Mouse (Mus musculus): ENCODE results near the gene Evx1.

Gene Evx1

DNA sequence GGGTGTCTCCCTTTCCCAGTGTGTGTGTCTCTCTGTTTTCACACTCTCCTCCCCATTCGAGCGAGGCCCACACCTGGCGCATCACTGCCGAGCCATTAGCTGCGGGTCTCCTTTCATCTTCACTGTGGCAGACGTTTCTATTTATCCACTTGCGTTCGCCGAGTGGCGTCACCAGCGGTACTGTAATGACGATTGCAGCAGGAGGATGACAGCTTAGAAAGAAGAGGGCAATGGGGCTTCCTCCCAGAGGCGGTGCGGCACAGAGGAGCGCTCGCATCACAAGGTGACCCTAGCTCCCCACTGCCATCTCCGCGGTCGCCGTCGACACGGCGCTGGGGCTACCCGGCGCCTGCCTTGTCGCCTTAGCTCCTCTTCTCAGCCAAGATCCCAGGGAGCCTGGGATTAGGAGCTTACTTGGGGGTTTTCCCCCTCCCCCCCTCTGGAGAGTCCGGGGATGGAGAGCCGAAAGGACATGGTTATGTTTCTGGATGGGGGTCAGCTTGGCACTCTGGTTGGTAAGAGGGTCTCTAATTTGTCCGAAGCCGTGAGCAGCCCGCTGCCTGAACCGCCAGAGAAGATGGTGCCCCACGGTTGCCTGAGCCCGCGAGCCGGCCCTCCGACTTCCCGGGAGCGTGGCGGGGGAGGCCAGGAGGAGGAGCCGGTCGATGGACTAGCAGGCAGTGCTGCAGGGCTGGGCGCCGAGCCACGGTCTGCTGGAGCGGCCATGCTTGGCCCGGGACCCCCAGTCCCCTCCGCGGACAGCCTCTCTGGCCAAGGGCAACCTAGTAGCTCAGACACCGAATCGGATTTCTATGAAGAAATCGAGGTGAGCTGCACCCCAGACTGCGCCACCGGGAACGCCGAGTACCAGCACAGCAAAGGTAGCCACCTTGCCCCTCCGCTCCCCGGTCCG lies at the start of gene Evx1:
TSS of gene Evx1 (plus strand) at position 108 of the 913 bp plus-strand sequence.
- DNase-seq (ENCODE audit: extremely low spot score) = peak; percentile 58

GRCm38 (mm10) chr6:52264106-52264790 lies 49.0 kb upstream of the Evx1 start:
- DNase-seq (ENCODE audit: extremely low spot score) = peak; percentile 20

- DNase-seq (ENCODE audit: extremely low spot score) = peak; percentile 45
These were observed 47.9 kb upstream of the Evx1 start for GRCm38 (mm10) chr6:52265306-52265912.

GRCm38 (mm10) chr6:52265913-52266665 lies 47.2 kb upstream of the Evx1 start:
- peak; percentile 54 for DNase-seq (ENCODE audit: extremely low spot score)

DNA sequence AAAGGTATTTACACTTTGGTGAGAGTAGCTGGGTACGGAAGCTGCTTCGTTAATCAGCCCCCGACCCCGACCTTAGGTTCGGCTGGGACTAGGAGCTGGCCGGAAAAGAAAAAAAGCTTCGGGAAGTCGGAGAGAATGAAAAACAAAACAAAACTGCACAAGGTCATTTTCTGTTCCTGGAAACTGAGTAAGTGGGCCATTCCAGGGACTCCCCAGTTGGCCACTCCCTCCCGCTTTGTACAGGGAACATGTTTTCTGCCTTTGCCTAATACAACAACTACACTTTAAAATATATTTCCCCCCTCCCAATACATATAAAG lies 46.7 kb upstream of the Evx1 start:
- DNase-seq (ENCODE audit: extremely low spot score) = peak; percentile 53

DNA sequence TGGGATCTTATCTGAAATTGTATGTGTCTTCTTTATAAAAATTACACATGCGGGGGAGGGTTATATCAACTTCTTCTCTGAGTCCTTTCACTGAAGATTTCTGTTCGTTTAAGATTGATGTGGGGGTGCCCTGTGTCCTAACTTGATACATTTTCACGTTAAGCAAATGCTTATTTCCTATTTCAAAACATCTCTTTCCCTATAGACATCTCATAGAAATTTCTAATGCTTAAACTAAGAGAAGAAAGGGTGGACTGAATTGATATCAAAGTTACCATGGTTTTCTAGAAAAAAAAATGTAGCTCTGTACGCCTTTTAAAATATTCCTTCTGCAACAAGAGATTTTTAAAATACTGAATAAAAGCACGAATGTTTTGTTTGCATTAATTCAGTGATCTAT lies 46.1 kb upstream of the Evx1 start:
- DNase-seq (ENCODE audit: extremely low spot score) = peak; percentile 17

GRCm38 (mm10) chr6:52267691-52268090 lies 45.6 kb upstream of the Evx1 start:
- no peak for DNase-seq (ENCODE audit: extremely low spot score)

DNA sequence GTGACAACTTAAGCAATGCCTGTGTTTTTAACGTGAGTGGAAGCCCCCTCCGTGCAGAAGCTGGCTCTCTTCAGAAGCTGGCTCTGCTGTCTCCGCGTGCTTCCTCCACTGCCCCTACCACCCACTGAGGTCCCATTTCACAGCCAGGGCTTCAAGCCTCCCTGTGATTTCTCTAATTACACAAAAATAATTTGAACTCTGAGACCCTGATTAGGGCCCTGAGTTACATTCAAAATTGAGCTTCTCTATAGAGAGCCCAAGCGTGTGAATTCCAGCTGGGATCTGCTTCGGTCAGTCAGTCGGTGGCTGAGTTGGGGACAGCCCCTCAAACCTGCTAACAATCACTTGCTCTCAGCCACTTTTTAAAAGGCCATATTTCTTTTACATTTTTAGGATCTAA lies 45.0 kb upstream of the Evx1 start:
- peak; percentile 25 for DNase-seq (ENCODE audit: extremely low spot score)

DNA sequence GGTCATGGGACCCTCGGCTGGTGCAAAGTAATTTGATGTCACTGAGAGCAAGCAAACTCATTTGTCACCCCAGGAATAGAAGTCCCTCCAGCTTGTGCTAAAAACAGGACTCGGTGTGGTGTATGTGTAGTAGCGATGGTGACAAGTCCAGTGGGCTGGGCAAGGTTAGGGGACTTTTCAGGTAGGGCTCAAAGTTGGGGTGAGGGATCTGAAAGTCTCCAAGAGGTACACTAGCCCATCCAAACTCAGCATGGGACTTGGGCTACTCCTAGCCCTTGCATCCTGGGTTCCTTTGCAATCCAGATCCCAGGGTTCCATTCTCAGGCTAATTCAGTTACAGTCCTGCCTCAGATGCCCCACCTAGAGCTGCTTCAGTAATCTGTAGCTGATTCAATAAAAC lies 44.5 kb upstream of the Evx1 start:
- peak; percentile 30 for DNase-seq (ENCODE audit: extremely low spot score)

DNA sequence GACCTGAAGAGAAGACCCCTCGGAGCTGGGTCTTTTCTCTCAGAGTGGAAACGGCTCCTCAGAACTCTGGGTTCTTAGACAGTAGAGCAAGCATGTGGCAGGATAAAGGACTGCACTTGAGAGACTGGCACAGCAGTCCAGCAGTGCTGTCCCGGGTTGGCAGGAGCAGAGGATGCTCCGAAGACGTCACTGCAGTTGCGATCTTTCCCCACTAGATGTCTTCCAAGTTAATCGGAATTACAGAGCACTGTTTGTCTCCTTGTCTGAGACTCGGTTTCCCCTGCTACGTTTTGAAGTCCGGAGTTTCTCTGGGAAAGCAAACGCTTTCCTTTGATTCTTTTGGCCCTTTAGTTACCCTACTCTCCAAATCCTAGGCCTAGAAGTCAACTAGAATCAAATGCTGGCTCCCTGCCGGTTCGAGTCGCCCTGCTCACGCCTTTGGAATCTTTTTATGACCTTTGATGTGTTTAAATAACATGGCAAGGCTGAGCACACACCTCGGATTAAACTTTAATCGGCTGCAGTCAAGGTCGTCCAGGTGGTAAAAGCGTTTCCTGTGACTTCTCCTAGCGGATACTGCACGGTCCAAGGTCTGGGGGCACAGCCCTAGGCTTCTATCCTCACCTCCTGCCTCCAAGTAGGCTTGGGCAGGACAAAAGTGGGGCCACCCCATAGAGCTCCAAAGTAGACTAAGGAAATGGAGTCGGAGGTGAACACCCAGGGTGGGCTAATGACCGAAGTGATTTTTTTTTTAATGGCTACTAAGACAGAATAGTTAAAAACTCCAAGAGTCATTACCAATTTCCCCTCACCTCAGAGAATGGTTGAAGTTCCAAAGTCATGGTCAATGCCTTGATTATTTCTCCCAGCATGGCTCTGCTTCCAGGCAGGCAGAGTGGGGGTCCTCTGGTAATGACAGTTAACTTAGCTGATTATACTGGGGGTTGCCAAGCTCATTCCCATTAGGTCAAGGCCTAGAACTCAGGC lies 42.5 kb upstream of the Evx1 start:
- DNase-seq (ENCODE audit: extremely low spot score) = peak; percentile 65

GRCm38 (mm10) chr6:52272766-52273655 lies 40.3 kb upstream of the Evx1 start:
- peak; percentile 32 for DNase-seq (ENCODE audit: extremely low spot score)

DNA sequence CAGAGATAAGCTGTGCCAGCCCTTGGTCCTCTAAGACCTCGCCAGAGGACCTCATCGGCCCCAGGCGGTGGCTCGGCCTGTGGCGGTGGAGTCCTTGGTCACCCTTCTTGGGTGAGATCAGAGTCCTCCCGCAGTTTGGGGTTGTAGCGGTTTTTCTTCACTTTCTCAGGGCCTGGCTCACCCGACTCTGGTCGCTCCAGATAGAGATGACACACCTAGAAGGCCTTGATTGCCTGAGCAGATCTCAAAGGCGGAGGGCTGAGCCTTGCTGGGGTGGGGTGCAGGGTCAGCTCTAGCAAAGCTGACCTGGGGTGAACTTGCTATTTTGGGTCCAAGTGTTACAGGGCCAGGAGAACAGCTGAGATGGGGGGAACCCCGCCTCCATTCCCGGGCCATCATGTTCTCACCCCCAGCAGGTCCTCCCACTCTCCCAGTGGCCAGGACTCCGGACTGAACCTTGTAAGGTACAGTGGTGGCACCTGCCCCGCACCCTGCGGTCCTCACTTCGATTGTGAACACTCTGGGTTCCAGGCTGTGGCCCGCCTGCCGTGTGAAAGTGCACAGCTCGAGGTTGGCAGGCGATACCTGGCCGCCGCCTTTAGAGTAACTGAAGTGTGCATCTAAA lies 39.5 kb upstream of the Evx1 start:
- peak; percentile 64 for DNase-seq (ENCODE audit: extremely low spot score)

DNA sequence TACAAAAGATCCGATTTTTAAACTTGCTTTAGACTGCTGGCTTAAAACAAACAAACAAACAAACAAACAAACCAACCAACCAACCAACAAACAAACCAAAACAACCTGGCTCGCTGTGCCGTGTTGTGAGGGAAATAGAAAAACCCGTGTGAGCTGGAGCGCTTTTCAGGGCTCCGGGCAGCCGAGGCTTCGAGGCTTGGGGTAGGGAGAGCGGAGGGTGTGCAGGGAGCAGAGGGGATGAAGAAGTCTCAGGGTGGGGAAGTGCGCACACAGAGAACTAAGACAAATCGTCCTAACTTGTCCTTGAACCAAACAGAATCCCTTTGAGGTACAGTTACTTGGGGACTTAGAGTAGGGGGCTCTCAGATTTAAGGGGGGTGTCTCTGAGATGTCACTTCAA lies 38.7 kb upstream of the Evx1 start:
- DNase-seq (ENCODE audit: extremely low spot score) = peak; percentile 22

GRCm38 (mm10) chr6:52275563-52276280 lies 37.6 kb upstream of the Evx1 start:
- peak; percentile 20 for DNase-seq (ENCODE audit: extremely low spot score)

DNA sequence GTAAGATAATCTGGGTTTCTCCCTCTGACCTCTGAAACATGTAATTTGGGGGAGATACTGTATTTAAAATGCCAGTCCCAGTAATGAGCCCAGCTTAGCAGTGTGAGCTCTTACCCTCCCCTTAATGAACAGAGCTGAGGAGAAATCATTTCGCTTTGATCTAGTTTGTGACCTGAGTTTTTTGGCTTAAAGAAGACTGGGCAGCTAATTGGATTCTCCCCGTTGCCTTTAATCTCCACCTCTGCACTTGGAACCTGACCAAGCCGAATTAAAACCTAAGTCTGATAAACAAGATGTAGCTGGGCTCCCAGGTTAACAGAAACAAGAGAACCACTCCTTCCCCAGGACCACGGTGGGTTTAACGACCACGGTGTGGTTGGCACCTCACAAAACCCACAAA lies 36.9 kb upstream of the Evx1 start:
- DNase-seq (ENCODE audit: extremely low spot score) = no peak

DNA sequence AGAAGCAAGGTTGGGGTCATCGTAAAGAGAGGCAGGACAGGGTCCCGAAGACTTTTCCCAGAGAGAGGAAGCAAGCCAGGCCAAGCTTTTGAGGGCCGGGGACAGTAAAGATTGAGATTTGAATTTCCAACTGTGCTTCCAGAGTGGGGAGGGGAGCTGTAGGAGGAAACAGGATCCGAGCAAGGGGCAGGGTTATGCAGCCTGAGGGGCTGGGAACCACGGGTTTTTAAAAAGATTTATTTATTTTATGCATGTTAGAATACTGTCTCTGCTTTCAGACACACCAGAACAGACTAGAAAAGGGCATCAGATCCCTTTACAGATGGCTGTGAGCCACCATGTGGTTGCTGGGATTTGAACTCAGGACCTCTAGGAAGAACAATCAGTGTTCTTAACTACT lies 36.4 kb upstream of the Evx1 start:
- DNase-seq (ENCODE audit: extremely low spot score) = no peak

- no peak for DNase-seq (ENCODE audit: extremely low spot score)
These were observed 32.2 kb upstream of the Evx1 start for GRCm38 (mm10) chr6:52281084-52281483.

DNA sequence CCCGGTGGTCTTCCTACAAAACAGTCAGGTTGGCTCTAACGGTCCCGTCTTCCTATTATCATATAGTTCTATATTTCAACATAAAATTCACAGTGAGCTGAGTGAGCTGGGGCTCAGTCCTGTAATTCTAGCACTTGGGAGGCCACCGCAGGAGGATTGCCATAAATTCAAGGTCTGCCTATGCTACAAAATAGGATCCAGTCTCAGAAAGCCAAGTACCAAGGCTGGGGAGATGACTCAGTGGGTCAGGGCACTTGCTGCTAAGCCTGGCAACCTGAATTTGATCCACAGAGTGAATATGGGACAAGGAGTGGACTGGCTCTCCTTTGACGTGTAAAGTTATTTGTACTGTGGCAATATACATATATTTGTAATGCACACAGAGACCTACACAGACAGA lies 29.4 kb upstream of the Evx1 start:
- DNase-seq (ENCODE audit: extremely low spot score) = no peak

DNA sequence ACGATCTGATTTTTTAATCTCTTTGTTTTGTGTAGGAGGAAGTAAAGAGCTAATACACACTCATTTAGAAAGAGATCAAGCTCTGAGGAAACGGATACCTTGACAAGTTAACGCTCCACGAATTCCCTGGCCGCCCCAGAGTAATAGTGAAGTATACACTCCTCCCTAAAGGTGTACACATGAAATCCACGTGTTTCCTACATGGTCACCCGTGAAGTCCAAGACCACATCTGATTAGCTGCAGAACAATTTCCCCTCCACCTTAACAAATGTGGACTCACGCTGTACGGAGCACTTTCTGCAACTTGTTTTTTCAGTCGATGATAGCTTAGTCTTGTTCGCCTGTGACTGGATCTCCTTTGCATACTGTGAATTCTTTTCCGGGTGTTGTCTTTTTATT lies 23.1 kb upstream of the Evx1 start:
- peak; percentile 22 for DNase-seq (ENCODE audit: extremely low spot score)
